Mouse (Mus musculus): ENCODE measurements around the gene Cdkal1.

- TF ChIP-seq CTCF (IDR thresholded peaks at IDR 0.05; ENCODE audit: control insufficient read depth, insufficient read depth, low read length) (no peak), POLR2A (IDR thresholded peaks at IDR 0.05; ENCODE audit: borderline replicate concordance, control insufficient read depth, low read depth, low read length) (no peak)
These were observed 24.3 kb downstream of the Cdkal1 start for GRCm38 (mm10) chr13:29831126-29831525.
